Comparison of ENCODE assay signal across 8 mouse cellular contexts in the genomic region with DNA sequence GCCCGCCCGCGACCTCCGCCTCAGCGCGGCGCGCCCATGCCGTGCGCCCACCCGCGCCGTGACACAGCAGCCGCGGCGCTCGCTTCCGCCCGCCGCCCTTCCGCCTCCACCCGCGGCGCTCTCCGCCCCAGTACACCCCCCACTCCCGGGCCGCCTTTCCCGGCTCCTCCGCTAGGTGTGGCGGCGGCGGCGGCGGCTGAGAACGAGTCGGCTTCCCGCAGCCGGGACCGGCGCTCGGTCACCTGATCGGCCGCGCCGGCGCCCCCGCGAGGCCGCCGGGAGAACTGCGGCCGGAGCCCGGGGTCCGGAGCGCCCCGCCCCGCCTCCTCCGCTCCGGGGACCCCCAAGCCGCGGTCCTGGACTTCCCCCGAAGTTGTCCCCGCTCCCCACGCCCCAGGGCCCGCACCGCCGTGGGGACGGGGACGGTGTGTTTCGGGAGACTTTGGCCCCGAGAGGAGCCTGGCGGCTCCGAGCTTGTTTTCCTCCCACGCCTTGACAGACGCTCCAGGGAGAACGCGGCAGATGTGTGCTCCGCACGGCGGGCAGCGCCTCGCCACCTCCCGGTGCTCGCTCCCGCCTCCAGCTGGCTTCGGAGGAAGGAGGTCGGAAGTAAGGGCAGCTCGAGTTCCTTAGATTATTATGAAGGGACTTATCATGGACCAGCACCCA. TPM values are rescaled to one million over a fixed set of nuclear protein-coding genes. Genes with fewer than 3 reads are reported as not detected.
DNase-seq lines count a peak whose midpoint lies in the region; ATAC-seq and TF ChIP-seq lines count a peak whose summit lies in the region.

A gene (minus strand): TSS at position 338 of the 669 bp plus-strand sequence.

- in situ Hi-C loops in ES-E14 (cut with MboI; ENCODE audit: low sequenced_read_pairs in 2 of 2, unreplicated experiment in 2 of 2) = no loop called here

- H3K4me3 ChIP-seq in ES-E14 (ENCODE audit: insufficient read depth in 1 of 2, low read depth in 1 of 2, low read length in 2 of 2, poor library complexity in 1 of 2, severe bottlenecking in 1 of 2) = peak within 1 kb of the TSS; percentile 93 to 94
- peak within 1 kb of the TSS; percentile 89 for H3K4me3 ChIP-seq in forebrain, embryonic 16.5 days (replicated peaks; ENCODE audit: low read length)
- peak within 1 kb of the TSS; percentile 93 for H3K4me3 ChIP-seq in olfactory bulb, adult 2 months (ENCODE audit: insufficient read depth, low read depth, low read length)
- H3K4me3 ChIP-seq in thymus, adult 2 months (ENCODE audit: control insufficient read depth, insufficient read depth, low read length) = peak within 1 kb of the TSS; percentile 52

- H3K27ac ChIP-seq in ES-E14 (ENCODE audit: insufficient read depth, low read depth, low read length, poor library complexity, severe bottlenecking) = peak within 1 kb of the TSS; percentile 45
- peak within 1 kb of the TSS; percentile 96 for H3K27ac ChIP-seq in forebrain, embryonic 16.5 days (ENCODE audit: low read length)
- peak within 1 kb of the TSS; percentile 92 for H3K27ac ChIP-seq in olfactory bulb, adult 2 months (ENCODE audit: insufficient read depth, low read depth, low read length)
- H3K27ac ChIP-seq in thymus, adult 2 months (ENCODE audit: control insufficient read depth, insufficient read depth, low read length) = no peak within 1 kb of the TSS

- peak; percentile 72 for TF ChIP-seq POLR2A in olfactory bulb, adult 2 months (IDR thresholded peaks at IDR 0.05; ENCODE audit: insufficient read depth, low read depth, low read length)
- no peak for TF ChIP-seq POLR2A in thymus, adult 2 months (IDR thresholded peaks at IDR 0.05; ENCODE audit: control insufficient read depth, extremely low read depth, insufficient read depth, low read length, poor library complexity)

- under 1% methylated on average over 56 of the region's 88 CpGs for WGBS in forebrain, embryonic 16.5 days
- under 1% methylated on average over 82 of the region's 88 CpGs for whole genome bisulfite sequencing in olfactory bulb, adult 2 months
- 2% methylated on average over 73 of the region's 88 CpGs for WGBS in thymus, adult 2 months

- peak; percentile 95 for ATAC-seq in forebrain, embryonic 16.5 days

- peak within 1 kb of the TSS; percentile 77 for H3K4me2 ChIP-seq in forebrain, embryonic 16.5 days (ENCODE audit: low read length)

- peak within 1 kb of the TSS; percentile 92 for H3K9ac ChIP-seq in ES-E14 (ENCODE audit: insufficient read depth, low read depth, low read length, poor library complexity, severe bottlenecking)
- H3K9ac ChIP-seq in forebrain, embryonic 16.5 days (replicated peaks; ENCODE audit: low read depth, low read length) = peak within 1 kb of the TSS; percentile 98

- DNase-seq in ES-E14 (ENCODE audit: low read depth, low spot score) = peak; percentile 55
- peak; percentile 89 to 96 for DNase-seq in cerebellum, adult 18-20 months
- DNase-seq in heart, postnatal 25 days (ENCODE audit: low spot score) = peak; percentile 83
- peak; percentile 83 to 89 for DNase-seq in layer of hippocampus, adult 18-20 months (ENCODE audit: low spot score in 2 of 2)
- peak; percentile 88 to 93 for DNase-seq in lung, adult 18-20 months
- DNase-seq in thymus, adult 2 months = peak; percentile 82

- TF ChIP-seq CTCF in olfactory bulb, adult 2 months (IDR thresholded peaks at IDR 0.05; ENCODE audit: insufficient read depth, low read depth, low read length) = peak; percentile 91
- peak; percentile 85 for TF ChIP-seq CTCF in thymus, adult 2 months (IDR thresholded peaks at IDR 0.05; ENCODE audit: borderline replicate concordance, control insufficient read depth, extremely low read depth, insufficient read depth, low read length, poor library complexity)

- H3K9me3 ChIP-seq in ES-E14 (ENCODE audit: control insufficient read depth, insufficient read depth, low read depth, low read length) = no peaks in the 10 kb centered on the region
- H3K9me3 ChIP-seq in forebrain, embryonic 16.5 days (ENCODE audit: control insufficient read depth, low read length) = peaks cover 3% of the 10 kb centered on the region; the same call in 1 of the 2 replicates

- no peaks in the 10 kb centered on the region for H3K27me3 ChIP-seq in forebrain, embryonic 16.5 days (replicated peaks; ENCODE audit: control insufficient read depth, insufficient read depth, low read length)
- H3K27me3 ChIP-seq in thymus, adult 2 months (ENCODE audit: control insufficient read depth, insufficient read depth, low read length) = peaks cover 15% of the 10 kb centered on the region

- intact Hi-C loops in heart, postnatal 25 days (cut with DNase I) = loop anchor here (1.0 to 2.0 kb wide), 2 partner anchors 36 to 57 kb away; a partner anchor contains a TSS

- H3K4me1 ChIP-seq in ES-E14 (ENCODE audit: control insufficient read depth in 2 of 2, insufficient read depth in 2 of 2, low read length in 2 of 2, poor library complexity in 1 of 2) = 0 out of 4 replicates have a peak, but pooled peaks cover 0 to 2% of the 10 kb centered on the region in 2 experiments
- H3K4me1 ChIP-seq in forebrain, embryonic 16.5 days (replicated peaks; ENCODE audit: control insufficient read depth, insufficient read depth, low read length) = peaks cover 14% of the 10 kb centered on the region
- H3K4me1 ChIP-seq in olfactory bulb, adult 2 months (ENCODE audit: control insufficient read depth, insufficient read depth, low read length) = peaks cover 4% of the 10 kb centered on the region
- H3K4me1 ChIP-seq in thymus, adult 2 months (replicated peaks; ENCODE audit: control insufficient read depth, insufficient read depth, low read length) = peaks cover 7% of the 10 kb centered on the region

- H3K36me3 ChIP-seq in ES-E14 (ENCODE audit: control insufficient read depth, insufficient read depth, low read length, poor library complexity, severe bottlenecking) = no peaks in the 10 kb centered on the region
- H3K36me3 ChIP-seq in forebrain, embryonic 16.5 days (ENCODE audit: control insufficient read depth, insufficient read depth) = no peaks in the 10 kb centered on the region
- H3K36me3 ChIP-seq in thymus, adult 2 months (ENCODE audit: control insufficient read depth, insufficient read depth, low read length) = no peaks in the 10 kb centered on the region

TF ChIP-seq in ES-E14, 5 proteins besides CTCF, POLR2A, EP300 and RAD21:
- TF ChIP-seq CHD2 (IDR thresholded peaks at IDR 0.05; ENCODE audit: low read depth, low read length) = no peak
- TF ChIP-seq ZNF384 (IDR thresholded peaks at IDR 0.05; ENCODE audit: low read depth, low read length) = no peak
- no peak for TF ChIP-seq MAFK (IDR thresholded peaks at IDR 0.05; ENCODE audit: insufficient read depth, low read depth, low read length)
- TF ChIP-seq ZC3H11A (IDR thresholded peaks at IDR 0.05; ENCODE audit: borderline replicate concordance, low read depth, low read length) = no peak
- TF ChIP-seq HCFC1 (IDR thresholded peaks at IDR 0.05; ENCODE audit: borderline replicate concordance, insufficient read depth, low read length) = no peak
TF ChIP-seq in ES-E14: peak in this region for 0.

RNA-seq across cellular contexts. Expression of the gene that starts here (rescaled TPM):
- 50.3 and 62.6 TPM in 2 replicates for total RNA-seq in ES-E14 (2012; rRNA removed)
- 103 and 108 TPM in 2 replicates for polyA plus RNA-seq in forebrain, embryonic 16.5 days (2015; fragmentation: Nextera tagmentation; extraction: Ambion mirVana)
- 10 to 100 TPM; 58.3 to 67.0 TPM for total RNA-seq in heart, postnatal 25 days (2021)
- total RNA-seq in layer of hippocampus, adult 18-20 months (2021) = 100 to 1,000 TPM; 508 to 535 TPM
- polyA plus RNA-seq in olfactory bulb, adult 2 months (2012; ENCODE audit: insufficient read depth, insufficient read length, low replicate concordance, missing spikeins) = 68.0 and 146 TPM in 2 replicates
- 7.6 and 9.1 TPM in 2 replicates for polyA plus RNA-seq in thymus, adult 2 months (2012; rRNA removed)
